Comparison of ENCODE assay signal across 15 mouse cellular contexts in genomic region chr2:11332469-11332868, GRCm38 (mm10).
DNase-seq lines count a peak whose midpoint lies in the region; ATAC-seq and TF ChIP-seq lines count a peak whose summit lies in the region.
"Had no signal": no experiment of that assay in that cellular context is flagged by ENCODE, and none has a peak within 500 bp of the region (broad histone marks: within the 10 kb centered on the region; RNA-seq: fewer than 3 reads in every experiment).

No protein-coding gene starts in this region.

- no peak overlapping the region for H3K4me3 ChIP-seq in liver, postnatal 0 days (ENCODE audit: low read depth, low read length)
- H3K4me3 ChIP-seq in spleen, adult 2 months (ENCODE audit: extremely low read depth, insufficient read depth, insufficient read length) = peak overlapping the region; percentile 9; the same call in 1 of the 2 replicates
- no peak overlapping the region for H3K4me3 ChIP-seq in kidney, embryonic 14.5 days (ENCODE audit: low read length)
- H3K4me3 ChIP-seq: heart, adult 2 months; hindbrain, embryonic 15.5 days; left cerebral cortex, adult 2 months; stomach, embryonic 15.5 days had no signal

- 28% methylated on average over 4 of the region's 4 CpGs for WGBS in liver, postnatal 0 days (ENCODE audit: insufficient replicate concordance)
- WGBS in spleen, adult 2 months = 18% methylated on average over 4 of the region's 4 CpGs
- 88% methylated on average over 4 of the region's 4 CpGs for WGBS in kidney, embryonic 14.5 days

- no peak overlapping the region for H3K9ac ChIP-seq in liver, postnatal 0 days (replicated peaks)
- no peak overlapping the region for H3K9ac ChIP-seq in kidney, embryonic 14.5 days (ENCODE audit: low read depth, low read length)
- H3K9ac ChIP-seq: hindbrain, embryonic 15.5 days; liver, embryonic 14.5 days; stomach, embryonic 15.5 days had no signal

- peak; percentile 17 for DNase-seq in layer of hippocampus, adult 9-11 months
- DNase-seq in layer of hippocampus, adult 9-10 months (ENCODE audit: low spot score) = no peak
- DNase-seq in c-Kit-positive CD71-negative TER-119-negative erythroid progenitor cells, embryonic 14.5 days (ENCODE audit: low read depth) = peak; percentile 41
- DNase-seq in liver, postnatal 0 days = peak; percentile 47
- peak; percentile 46 to 59 for DNase-seq in spleen, adult 2 months (ENCODE audit: low read depth in 1 of 2, low spot score in 2 of 2)
- no peak for DNase-seq in embryo, embryonic 10 days (ENCODE audit: low spot score)
- no peak for DNase-seq in testis, postnatal 10 days (ENCODE audit: low spot score)
- DNase-seq: cerebellum, postnatal 10 days; kidney, postnatal 14 days had no signal

- no peaks in the 10 kb centered on the region for H3K9me3 ChIP-seq in liver, postnatal 0 days (ENCODE audit: low read length)
- H3K9me3 ChIP-seq in kidney, embryonic 14.5 days (ENCODE audit: control insufficient read depth, low read length) = no peaks in the 10 kb centered on the region
- H3K9me3 ChIP-seq: hindbrain, embryonic 15.5 days; stomach, embryonic 15.5 days had no signal

- H3K4me1 ChIP-seq in liver, postnatal 0 days (ENCODE audit: insufficient read depth) = peaks cover 14% of the 10 kb centered on the region
- H3K4me1 ChIP-seq in spleen, adult 2 months (ENCODE audit: control insufficient read depth, insufficient read depth, insufficient read length) = peaks cover 8% of the 10 kb centered on the region; the same call in 1 of the 2 replicates
- no peaks in the 10 kb centered on the region for H3K4me1 ChIP-seq in kidney, embryonic 14.5 days (ENCODE audit: control insufficient read depth, insufficient read depth, low read length)
- H3K4me1 ChIP-seq: hindbrain, embryonic 15.5 days; stomach, embryonic 15.5 days had no signal

- H3K4me2 ChIP-seq in liver, postnatal 0 days (ENCODE audit: low read depth, low read length) = peak overlapping the region; percentile 50; the same call in 1 of the 2 replicates
- H3K4me2 ChIP-seq in kidney, embryonic 14.5 days (replicated peaks; ENCODE audit: low read depth, low read length) = no peak overlapping the region
- H3K4me2 ChIP-seq: hindbrain, embryonic 15.5 days; stomach, embryonic 15.5 days had no signal

- H3K27ac ChIP-seq in liver, postnatal 0 days (ENCODE audit: low read depth) = peak overlapping the region; percentile 75
- peak overlapping the region; percentile 76 for H3K27ac ChIP-seq in spleen, adult 2 months (ENCODE audit: insufficient read depth, low read length)
- H3K27ac ChIP-seq in kidney, embryonic 14.5 days (ENCODE audit: low read depth, low read length) = no peak overlapping the region
- H3K27ac ChIP-seq: heart, adult 2 months; hindbrain, embryonic 15.5 days; left cerebral cortex, adult 2 months; liver, embryonic 14.5 days; stomach, embryonic 15.5 days had no signal

- peak; percentile 33; the same call in 1 of the 2 replicates for TF ChIP-seq EP300 in liver, postnatal 0 days (IDR thresholded peaks at IDR 0.05; ENCODE audit: low read depth)

- TF ChIP-seq POLR2A in spleen, adult 2 months (IDR thresholded peaks at IDR 0.05; ENCODE audit: low read depth, low read length) = no peak

- ATAC-seq in liver, postnatal 0 days = peak; percentile 47
- ATAC-seq in kidney, embryonic 14.5 days (ENCODE audit: low FRiP score, low TSS enrichment) = no peak

- no peak for TF ChIP-seq CTCF in liver, postnatal 0 days (IDR thresholded peaks at IDR 0.05; ENCODE audit: low read depth)
- TF ChIP-seq CTCF in spleen, adult 2 months (IDR thresholded peaks at IDR 0.05; ENCODE audit: extremely low read depth, insufficient read depth, insufficient read length, insufficient replicate concordance) = no peak

- H3K36me3 ChIP-seq in liver, postnatal 0 days (replicated peaks; ENCODE audit: insufficient read depth, low read length) = no peaks in the 10 kb centered on the region
- H3K36me3 ChIP-seq in spleen, adult 2 months (ENCODE audit: control insufficient read depth, insufficient read depth, low read length) = no peaks in the 10 kb centered on the region
- H3K36me3 ChIP-seq in kidney, embryonic 14.5 days (ENCODE audit: control insufficient read depth, insufficient read depth, low read length) = no peaks in the 10 kb centered on the region
- H3K36me3 ChIP-seq: hindbrain, embryonic 15.5 days; stomach, embryonic 15.5 days had no signal

- no peaks in the 10 kb centered on the region for H3K27me3 ChIP-seq in liver, postnatal 0 days (ENCODE audit: insufficient read depth, low read length)
- H3K27me3 ChIP-seq in spleen, adult 2 months (ENCODE audit: control insufficient read depth, insufficient read depth, low read length) = no peaks in the 10 kb centered on the region
- H3K27me3 ChIP-seq in kidney, embryonic 14.5 days (ENCODE audit: control insufficient read depth, insufficient read depth, low read length) = no peaks in the 10 kb centered on the region
- H3K27me3 ChIP-seq: hindbrain, embryonic 15.5 days; stomach, embryonic 15.5 days had no signal

Comparison
In these comparisons a context has a peak if more than half of its experiments do, and no peak if none do; other contexts are left out.
1. DNase-seq: peak in layer of hippocampus, adult 9-11 months (single experiment), c-Kit-positive CD71-negative TER-119-negative erythroid progenitor cells, embryonic 14.5 days (single experiment), liver, postnatal 0 days (single experiment) and spleen, adult 2 months (2 of 2); none in layer of hippocampus, adult 9-10 months (single experiment), embryo, embryonic 10 days (single experiment) and testis, postnatal 10 days (single experiment).